Mouse (Mus musculus): ENCODE results near the gene Prrg1. TPM values are rescaled to one million over a fixed set of nuclear protein-coding genes. Genes with fewer than 3 reads are reported as not detected.
A peak's percentile ranks its signal among the peaks of the same experiment; 100 is the strongest.
"Not testable (repeated sequence)": the region's sequence is repeated elsewhere in the genome, so short reads cannot be mapped to it uniquely, and the experiment has no call there.

The Prrg1 gene
- total RNA-seq (2017): 1.5 and 1.6 TPM in 2 replicates

- ATAC-seq (ENCODE audit: extremely low read depth, insufficient number of reproducible peaks, low FRiP score, poor library complexity, severe bottlenecking): 0 out of 2 replicates have a peak, but pooled peaks have one; percentile 30
Observed at GRCm38 (mm10) chrX:78583202-78584004, at the start of gene Prrg1. Gene Prrg1, minus strand, starts transcription at chrX:78583896.

DNA sequence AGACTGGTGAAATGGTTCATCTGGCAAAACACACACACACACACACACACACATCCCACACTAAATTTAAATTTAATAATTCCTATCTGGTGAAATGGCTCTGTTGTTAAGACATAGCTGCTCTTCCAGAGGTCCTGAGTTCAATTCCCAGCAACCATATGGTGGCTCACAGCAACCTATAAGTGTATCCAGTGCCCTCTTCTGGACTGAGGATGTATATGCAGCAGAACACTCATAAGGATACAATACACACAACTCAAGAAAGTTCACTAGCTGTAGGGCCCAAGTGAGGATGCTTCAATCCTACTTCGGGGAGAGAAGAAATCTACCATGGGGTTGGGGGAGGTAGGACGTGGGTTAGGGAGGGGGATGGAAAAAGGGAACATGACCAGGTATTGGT is 22.1 kb upstream of the Prrg1 start:
- ATAC-seq (ENCODE audit: extremely low read depth, insufficient number of reproducible peaks, low FRiP score, poor library complexity, severe bottlenecking): no peak

GRCm38 (mm10) chrX:78593138-78593537 is 9.4 kb upstream of the Prrg1 start:
- no peak for ATAC-seq (ENCODE audit: extremely low read depth, insufficient number of reproducible peaks, low FRiP score, poor library complexity, severe bottlenecking)

DNA sequence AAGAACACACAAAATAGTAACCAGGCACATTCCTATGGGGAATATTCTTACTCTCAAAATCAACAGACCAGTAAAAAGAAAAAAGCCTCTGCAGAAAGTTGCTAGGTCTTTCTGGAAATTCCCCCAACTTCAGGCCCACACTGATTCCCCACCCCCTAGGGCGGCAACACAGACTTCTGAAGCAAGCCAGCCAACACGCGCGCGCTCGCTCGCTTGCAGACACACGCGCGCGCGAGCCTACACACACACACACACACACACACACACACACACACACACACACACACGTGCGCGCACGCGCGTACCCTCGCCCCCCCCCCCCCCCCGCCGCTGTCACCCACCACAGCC is 868 bp downstream of the Prrg1 start:
- ATAC-seq (ENCODE audit: extremely low read depth, insufficient number of reproducible peaks, low FRiP score, poor library complexity, severe bottlenecking): no peak

GRCm38 (mm10) chrX:78563451-78563850 is 20.2 kb downstream of the Prrg1 start:
- no peak for ATAC-seq (ENCODE audit: extremely low read depth, insufficient number of reproducible peaks, low FRiP score, poor library complexity, severe bottlenecking)

GRCm38 (mm10) chrX:78553399-78553798 is 30.3 kb downstream of the Prrg1 start:
- ATAC-seq (ENCODE audit: extremely low read depth, insufficient number of reproducible peaks, low FRiP score, poor library complexity, severe bottlenecking): no peak

GRCm38 (mm10) chrX:78552704-78553103 is 31.0 kb downstream of the Prrg1 start:
- ATAC-seq (ENCODE audit: extremely low read depth, insufficient number of reproducible peaks, low FRiP score, poor library complexity, severe bottlenecking): no peak

DNA sequence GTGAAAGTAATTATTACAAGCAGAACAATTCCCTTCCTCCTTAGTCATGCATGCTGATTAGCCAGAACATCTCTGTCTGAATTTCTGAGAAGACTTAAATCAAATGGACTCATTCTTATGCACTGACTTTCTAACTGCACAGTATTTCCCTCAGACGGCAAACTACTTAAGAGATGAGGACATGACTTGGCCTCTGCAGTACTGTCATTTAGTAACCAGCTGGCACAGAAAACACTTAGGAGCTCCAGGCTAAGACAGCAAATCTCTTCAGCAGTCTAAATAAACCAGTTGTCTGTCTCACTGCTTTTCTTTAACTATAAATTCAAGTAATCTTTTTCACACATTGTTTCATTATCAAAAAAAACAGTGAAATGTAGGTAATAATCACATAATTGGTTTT is 36.0 kb downstream of the Prrg1 start:
- ATAC-seq (ENCODE audit: extremely low read depth, insufficient number of reproducible peaks, low FRiP score, poor library complexity, severe bottlenecking): no peak

DNA sequence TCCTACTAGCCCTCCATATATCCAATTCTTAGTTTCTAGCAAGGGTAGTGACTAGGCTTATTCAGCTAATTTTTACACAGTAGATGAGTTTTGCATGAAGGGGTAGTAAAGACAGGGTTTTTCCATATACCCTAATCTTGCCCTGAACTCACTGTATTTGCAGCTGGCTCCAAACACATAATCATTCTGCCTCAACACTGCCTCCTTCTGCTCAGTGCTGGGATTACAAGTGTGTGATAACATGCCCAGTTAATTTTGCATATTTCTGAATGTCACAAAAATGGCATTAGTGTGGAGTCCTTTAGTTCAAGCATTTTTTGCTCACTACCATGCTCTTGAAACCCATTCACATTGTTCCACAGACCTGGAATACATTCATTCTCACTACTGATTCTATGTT is 44.0 kb downstream of the Prrg1 start:
- no peak for ATAC-seq (ENCODE audit: extremely low read depth, insufficient number of reproducible peaks, low FRiP score, poor library complexity, severe bottlenecking)

GRCm38 (mm10) chrX:78538632-78539316 is 44.9 kb downstream of the Prrg1 start:
- ATAC-seq (ENCODE audit: extremely low read depth, insufficient number of reproducible peaks, low FRiP score, poor library complexity, severe bottlenecking): no peak

- no peak for ATAC-seq (ENCODE audit: extremely low read depth, insufficient number of reproducible peaks, low FRiP score, poor library complexity, severe bottlenecking)
Observed at GRCm38 (mm10) chrX:78518301-78518700, 65.4 kb downstream of the Prrg1 start.

- no peak for ATAC-seq (ENCODE audit: extremely low read depth, insufficient number of reproducible peaks, low FRiP score, poor library complexity, severe bottlenecking)
Observed at GRCm38 (mm10) chrX:78482987-78483386, 100.7 kb downstream of the Prrg1 start.

- ATAC-seq (ENCODE audit: extremely low read depth, insufficient number of reproducible peaks, low FRiP score, poor library complexity, severe bottlenecking): no peak
Observed at GRCm38 (mm10) chrX:78479710-78480109, 104.0 kb downstream of the Prrg1 start.

- ATAC-seq (ENCODE audit: extremely low read depth, insufficient number of reproducible peaks, low FRiP score, poor library complexity, severe bottlenecking): no peak
Observed at GRCm38 (mm10) chrX:78434357-78434756, 149.3 kb downstream of the Prrg1 start.

DNA sequence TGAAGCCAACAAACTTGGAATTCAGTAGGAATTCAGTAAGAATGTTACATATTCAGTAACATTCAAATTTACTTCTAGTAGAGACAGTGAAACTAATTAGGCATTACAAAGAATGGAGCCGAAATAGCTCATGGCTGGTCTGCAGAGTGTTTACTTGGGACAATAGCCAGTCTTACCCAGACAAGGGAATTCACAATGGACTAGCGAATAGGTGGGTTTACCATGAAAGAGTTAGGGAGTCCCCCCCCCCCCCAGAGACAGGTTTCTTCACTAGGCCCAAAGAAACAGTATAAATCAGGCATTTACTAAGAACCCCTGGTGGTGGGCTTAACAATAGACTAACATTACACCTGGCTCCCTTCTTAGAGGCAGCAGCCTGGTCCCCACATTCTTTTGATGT is 180.3 kb downstream of the Prrg1 start:
- not testable (repeated sequence) for ATAC-seq (ENCODE audit: extremely low read depth, insufficient number of reproducible peaks, low FRiP score, poor library complexity, severe bottlenecking)

Other genes with a start within 250 kb of the Prrg1 start
- not detected in 2 replicates for gene 4930480E11Rik, start 214.3 kb downstream of the Prrg1 start, total RNA-seq (2017)
- gene Fam47c, start 153.9 kb upstream of the Prrg1 start, total RNA-seq (2017): not detected in 2 replicates

Data from neutrophil, adult 5-6 weeks (primary cell).